Mouse (Mus musculus) myocyte (in vitro differentiated cells): ENCODE results near the gene Rhbdd1. TPM values are rescaled to one million over a fixed set of nuclear protein-coding genes. Genes with fewer than 3 reads are reported as not detected.

Source experiments
- H3K27me3 ChIP-seq: one replicate; pipeline ENCODE4 v1.6.1; 2011; ENCODE audit not compliant: control insufficient read depth, insufficient read depth, insufficient read length
- H3K36me3 ChIP-seq: one replicate; pipeline ENCODE4 v1.6.1; 2011; ENCODE audit not compliant: control insufficient read depth, insufficient read depth
- H3K4me2 ChIP-seq: one replicate; pipeline ENCODE4 v1.6.1; 2011; ENCODE audit warnings: low read depth, control low read depth
- H3K4me3 ChIP-seq: one replicate; pipeline ENCODE4 v1.5.1; 2011; ENCODE audit warnings: mild to moderate bottlenecking, control low read depth, moderate library complexity
- H3K79me2 ChIP-seq: one replicate; pipeline ENCODE4 v1.6.1; 2011; ENCODE audit not compliant: control insufficient read depth, insufficient read depth
- H3ac ChIP-seq: one replicate; pipeline ENCODE4 v1.6.1; 2011; ENCODE audit not compliant: control insufficient read depth, insufficient read length
- CEBPB ChIP-seq: IDR thresholded peaks from 2 replicates; pipeline ENCODE4 v1.6.1; 2011; ENCODE audit warnings: mild to moderate bottlenecking, moderate library complexity; ENCODE audit not compliant: poor library complexity, insufficient read depth, severe bottlenecking
- E2F4 ChIP-seq: IDR thresholded peaks from one replicate; pipeline ENCODE4 v1.6.1; 2011; ENCODE audit warnings: mild to moderate bottlenecking, control low read depth, moderate library complexity; ENCODE audit not compliant: insufficient read depth
- MAX ChIP-seq: IDR thresholded peaks from one replicate; pipeline ENCODE4 v1.6.1; 2011; ENCODE audit warnings: low read depth, mild to moderate bottlenecking, control low read depth
- MYOD1 ChIP-seq, 3 experiments: IDR thresholded peaks; one replicate each; pipeline ENCODE4 v1.6.1; 2011; ENCODE audit warnings: control low read depth in 2 of 3, low read depth in 2 of 3, mild to moderate bottlenecking in 2 of 3, moderate library complexity in 1 of 3; ENCODE audit not compliant: insufficient read length in 2 of 3, control insufficient read depth in 1 of 3
- MYOG ChIP-seq, 3 experiments: IDR thresholded peaks; one replicate each; pipeline ENCODE4 v1.6.1; 2011; ENCODE audit warnings: control low read depth in 2 of 3, low read depth in 2 of 3, mild to moderate bottlenecking in 2 of 3; ENCODE audit not compliant: insufficient read length in 2 of 3, control insufficient read depth in 1 of 3, insufficient read depth in 1 of 3
- POLR2A ChIP-seq: IDR thresholded peaks from one replicate; pipeline ENCODE4 v1.6.1; 2011; ENCODE audit warnings: low read depth, mild to moderate bottlenecking, control low read depth, moderate library complexity; ENCODE audit not compliant: insufficient read length
- POLR2AphosphoS2 ChIP-seq: IDR thresholded peaks from one replicate; pipeline ENCODE4 v1.6.1; 2011; ENCODE audit warnings: low read depth, control low read depth; ENCODE audit not compliant: insufficient read length
- REST ChIP-seq: IDR thresholded peaks from one replicate; pipeline ENCODE4 v1.6.1; 2011; ENCODE audit warnings: mild to moderate bottlenecking, control low read depth, moderate library complexity; ENCODE audit not compliant: insufficient read depth, insufficient read length
- SRF ChIP-seq: IDR thresholded peaks from one replicate; pipeline ENCODE4 v1.6.1; 2011; ENCODE audit warnings: low read depth; ENCODE audit not compliant: control insufficient read depth, insufficient read length
- TCF12 ChIP-seq: IDR thresholded peaks from one replicate; pipeline ENCODE4 v1.6.1; 2011; ENCODE audit warnings: mild to moderate bottlenecking, control low read depth; ENCODE audit not compliant: poor library complexity, insufficient read depth, severe bottlenecking
- TCF3 ChIP-seq: IDR thresholded peaks from one replicate; pipeline ENCODE4 v1.6.1; 2011; ENCODE audit warnings: low read depth, control low read depth; ENCODE audit not compliant: insufficient read length
- USF1 ChIP-seq: IDR thresholded peaks from one replicate; pipeline ENCODE4 v1.6.1; 2011; ENCODE audit warnings: low read depth, mild to moderate bottlenecking, control low read depth, moderate library complexity
- polyA plus RNA-seq: library from polyadenylated mRNA; unstranded; fragments of >200 nt; fragmentation: generic; extraction: Trizol; gene quantifications from one replicate; pipeline ENCODE4 v1.2.1, GENCODE M21; 2012; ENCODE audit warnings: missing spikeins

Gene Rhbdd1
- polyA plus RNA-seq, 1 experiment, result 43.3 TPM

- Histone ChIP-seq H3K27me3 (no peaks in the 10 kb centered on the region), H3K36me3 (no peaks in the 10 kb centered on the region), H3K4me2 (no peak overlapping the region), H3ac (no peak overlapping the region), H3K4me3 (no peak overlapping the region), H3K79me2 (no peaks in the 10 kb centered on the region)
- TF ChIP-seq POLR2A (no peak), CEBPB (no peak), REST (no peak), TCF12 (no peak), TCF3 (no peak), USF1 (no peak), MAX (no peak), POLR2AphosphoS2 (no peak), MYOD1 (IDR thresholded peaks at IDR 0.05; ENCODE audit: control insufficient read depth in 1 of 3, insufficient read length in 2 of 3, low read depth in 2 of 3) (no peak), SRF (no peak), E2F4 (no peak), MYOG (IDR thresholded peaks at IDR 0.05; ENCODE audit: control insufficient read depth in 1 of 3, insufficient read depth in 1 of 3, insufficient read length in 2 of 3, low read depth in 2 of 3) (no peak)
Observed at GRCm38 (mm10) chr1:82410548-82410947, 94.3 kb downstream of the Rhbdd1 start.

- Histone ChIP-seq H3K36me3 (no peaks in the 10 kb centered on the region), H3K79me2 (no peaks in the 10 kb centered on the region), H3K4me3 (no peak overlapping the region), H3ac (no peak overlapping the region), H3K27me3 (no peaks in the 10 kb centered on the region), H3K4me2 (no peak overlapping the region)
- no peak for TF ChIP-seq CEBPB
- no peak for TF ChIP-seq POLR2A
- TF ChIP-seq E2F4, result no peak
- TF ChIP-seq TCF3, result no peak
Observed at GRCm38 (mm10) chr1:82411521-82411920, 95.3 kb downstream of the Rhbdd1 start.

GRCm38 (mm10) chr1:82412085-82412484 is 95.8 kb downstream of the Rhbdd1 start:
- Histone ChIP-seq H3ac (no peak overlapping the region), H3K36me3 (no peaks in the 10 kb centered on the region), H3K4me2 (no peak overlapping the region), H3K4me3 (no peak overlapping the region), H3K27me3 (no peaks in the 10 kb centered on the region), H3K79me2 (no peaks in the 10 kb centered on the region)
- TF ChIP-seq TCF12 (no peak), USF1 (no peak), POLR2A (no peak), TCF3 (no peak), CEBPB (no peak), MYOD1 (IDR thresholded peaks at IDR 0.05; ENCODE audit: control insufficient read depth in 1 of 3, insufficient read length in 2 of 3, low read depth in 2 of 3) (no peak), REST (no peak), POLR2AphosphoS2 (no peak), MYOG (IDR thresholded peaks at IDR 0.05; ENCODE audit: control insufficient read depth in 1 of 3, insufficient read depth in 1 of 3, insufficient read length in 2 of 3, low read depth in 2 of 3) (no peak), SRF (no peak), MAX (no peak)

GRCm38 (mm10) chr1:82414434-82415045 is 98.3 kb downstream of the Rhbdd1 start:
- no peak overlapping the region for H3ac ChIP-seq
- H3K27me3 ChIP-seq, result no peaks in the 10 kb centered on the region
- H3K79me2 ChIP-seq, result no peaks in the 10 kb centered on the region
- no peak overlapping the region for H3K4me3 ChIP-seq
- no peak overlapping the region for H3K4me2 ChIP-seq
- no peaks in the 10 kb centered on the region for H3K36me3 ChIP-seq
- no peak for TF ChIP-seq REST
- TF ChIP-seq MAX, result no peak
- TF ChIP-seq TCF12, result no peak
- no peak for TF ChIP-seq USF1
- TF ChIP-seq E2F4, result no peak
- TF ChIP-seq POLR2AphosphoS2, result no peak
- TF ChIP-seq SRF, result no peak
- TF ChIP-seq MYOD1 (IDR thresholded peaks at IDR 0.05; ENCODE audit: control insufficient read depth in 1 of 3, insufficient read length in 2 of 3, low read depth in 2 of 3), result no peak

- no peaks in the 10 kb centered on the region for H3K36me3 ChIP-seq
- H3K79me2 ChIP-seq, result no peaks in the 10 kb centered on the region
- TF ChIP-seq SRF (no peak), USF1 (no peak), POLR2A (no peak), REST (no peak), E2F4 (no peak), TCF3 (no peak), TCF12 (no peak), MAX (no peak), CEBPB (no peak), MYOD1 (IDR thresholded peaks at IDR 0.05; ENCODE audit: control insufficient read depth in 1 of 3, insufficient read length in 2 of 3, low read depth in 2 of 3) (no peak), POLR2AphosphoS2 (no peak), MYOG (IDR thresholded peaks at IDR 0.05; ENCODE audit: control insufficient read depth in 1 of 3, insufficient read depth in 1 of 3, insufficient read length in 2 of 3, low read depth in 2 of 3) (no peak)
- H3ac ChIP-seq, result no peak overlapping the region
- no peak overlapping the region for H3K4me2 ChIP-seq
- no peak overlapping the region for H3K4me3 ChIP-seq
- no peaks in the 10 kb centered on the region for H3K27me3 ChIP-seq
Observed at GRCm38 (mm10) chr1:82415641-82416040, 99.4 kb downstream of the Rhbdd1 start.
